In genomic region chr4:117882701-117883691, GRCm38 (mm10) we compare ENCODE assay signal across 8 mouse cellular contexts. TPM values are rescaled to one million over a fixed set of nuclear protein-coding genes. Genes with fewer than 3 reads are reported as not detected.
A peak's percentile ranks its signal among the peaks of the same experiment; 100 is the strongest.
DNase-seq lines count a peak whose midpoint lies in the region; ATAC-seq and TF ChIP-seq lines count a peak whose summit lies in the region.

Gene B4galt2, minus strand, starts transcription at chr4:117883487.

- H3K4me3 ChIP-seq in E14TG2a.4 (replicated peaks; ENCODE audit: low read length): peak within 1 kb of the TSS; percentile 90
- H3K4me3 ChIP-seq in embryonic facial prominence, embryonic 10.5 days: peak within 1 kb of the TSS; percentile 94
- H3K4me3 ChIP-seq in heart, embryonic 10.5 days: peak within 1 kb of the TSS; percentile 81
- peak within 1 kb of the TSS; percentile 78 for H3K4me3 ChIP-seq in kidney, postnatal 0 days (replicated peaks; ENCODE audit: low read depth, low read length)
- H3K4me3 ChIP-seq in liver, embryonic 12.5 days: peak within 1 kb of the TSS; percentile 67

- H3K9me3 ChIP-seq in E14TG2a.4 (ENCODE audit: low read length): no peaks in the 10 kb centered on the region
- H3K9me3 ChIP-seq in embryonic facial prominence, embryonic 10.5 days: no peaks in the 10 kb centered on the region
- no peaks in the 10 kb centered on the region for H3K9me3 ChIP-seq in heart, embryonic 10.5 days
- H3K9me3 ChIP-seq in kidney, postnatal 0 days (replicated peaks; ENCODE audit: low read length): no peaks in the 10 kb centered on the region
- no peaks in the 10 kb centered on the region for H3K9me3 ChIP-seq in liver, embryonic 12.5 days (replicated peaks)

- peak; percentile 9 for ATAC-seq in kidney, postnatal 0 days (replicated peaks; ENCODE audit: low FRiP score, low read depth)
- ATAC-seq in liver, embryonic 12.5 days: 0 out of 2 replicates have a peak, but pooled peaks have one; percentile 2

- peak within 1 kb of the TSS; percentile 95 for H3K27ac ChIP-seq in embryonic facial prominence, embryonic 10.5 days (replicated peaks)
- H3K27ac ChIP-seq in heart, embryonic 10.5 days: peak within 1 kb of the TSS; percentile 94
- no peak within 1 kb of the TSS; the same call in 1 of the 2 replicates for H3K27ac ChIP-seq in kidney, postnatal 0 days
- H3K27ac ChIP-seq in liver, embryonic 12.5 days: no peak within 1 kb of the TSS

- H3K36me3 ChIP-seq in E14TG2a.4 (ENCODE audit: insufficient read depth, low read length): peaks cover 38% of the 10 kb centered on the region
- H3K36me3 ChIP-seq in embryonic facial prominence, embryonic 10.5 days (replicated peaks): peaks cover 56% of the 10 kb centered on the region
- H3K36me3 ChIP-seq in heart, embryonic 10.5 days: peaks cover 50% of the 10 kb centered on the region
- H3K36me3 ChIP-seq in kidney, postnatal 0 days (ENCODE audit: insufficient read depth, low read length): peaks cover 7% of the 10 kb centered on the region; the same call in 1 of the 2 replicates
- peaks cover 26% of the 10 kb centered on the region for H3K36me3 ChIP-seq in liver, embryonic 12.5 days

- peaks cover 58% of the 10 kb centered on the region for H3K4me1 ChIP-seq in E14TG2a.4 (replicated peaks; ENCODE audit: low read depth, low read length)
- H3K4me1 ChIP-seq in embryonic facial prominence, embryonic 10.5 days: peaks cover 65% of the 10 kb centered on the region
- H3K4me1 ChIP-seq in heart, embryonic 10.5 days: peaks cover 48% of the 10 kb centered on the region
- peaks cover 5% of the 10 kb centered on the region; the same call in 1 of the 2 replicates for H3K4me1 ChIP-seq in kidney, postnatal 0 days (replicated peaks; ENCODE audit: insufficient read depth, low read length)
- H3K4me1 ChIP-seq in liver, embryonic 12.5 days: peaks cover 49% of the 10 kb centered on the region

- peak within 1 kb of the TSS; percentile 94 for H3K4me2 ChIP-seq in kidney, postnatal 0 days (ENCODE audit: low read length)
- peak within 1 kb of the TSS; percentile 94 for H3K4me2 ChIP-seq in liver, embryonic 12.5 days

- under 1% methylated on average over 101 of the region's 103 CpGs for WGBS in embryonic facial prominence, embryonic 10.5 days
- under 1% methylated on average over 101 of the region's 103 CpGs for WGBS in heart, embryonic 10.5 days
- under 1% methylated on average over 69 of the region's 103 CpGs for WGBS in kidney, postnatal 0 days
- 3% methylated on average over 62 of the region's 103 CpGs for WGBS in liver, embryonic 12.5 days (ENCODE audit: insufficient replicate concordance)

- TF ChIP-seq CTCF in E14TG2a.4 (conservative IDR thresholded peaks at IDR 0.05; ENCODE audit: low read length): no peak
- TF ChIP-seq CTCF in kidney, postnatal 0 days (IDR thresholded peaks at IDR 0.05; ENCODE audit: low read depth): peak; percentile 31; the same call in 1 of the 2 replicates

- DNase-seq in adrenal gland, adult (ENCODE audit: inconsistent age in 2 of 2, low spot score in 1 of 2): peak; percentile 71 to 87
- DNase-seq in embryonic facial prominence, embryonic 10.5 days (ENCODE audit: low spot score): peak; percentile 82
- peak; percentile 82 for DNase-seq in heart, embryonic 10.5 days (ENCODE audit: low spot score)
- peak; percentile 56 for DNase-seq in kidney, postnatal 0 days (ENCODE audit: low spot score)
- DNase-seq in retina, embryonic 14.5 days (ENCODE audit: low spot score): peak; percentile 64
- DNase-seq in spleen, postnatal 4 days (ENCODE audit: low spot score in 2 of 2): no peak

- peak within 1 kb of the TSS; percentile 83 for H3K9ac ChIP-seq in kidney, postnatal 0 days (ENCODE audit: low read depth, low read length)
- H3K9ac ChIP-seq in liver, embryonic 12.5 days: peak within 1 kb of the TSS; percentile 80

- peaks cover 47% of the 10 kb centered on the region for H3K27me3 ChIP-seq in E14TG2a.4 (ENCODE audit: insufficient read depth, low read length)
- no peaks in the 10 kb centered on the region for H3K27me3 ChIP-seq in embryonic facial prominence, embryonic 10.5 days (replicated peaks; ENCODE audit: low read depth, poor library complexity, severe bottlenecking)
- no peaks in the 10 kb centered on the region for H3K27me3 ChIP-seq in heart, embryonic 10.5 days (ENCODE audit: insufficient read depth, poor library complexity, severe bottlenecking)
- H3K27me3 ChIP-seq in kidney, postnatal 0 days (ENCODE audit: insufficient read depth, low read length): no peaks in the 10 kb centered on the region
- H3K27me3 ChIP-seq in liver, embryonic 12.5 days (replicated peaks): peaks cover 33% of the 10 kb centered on the region

RNA-seq across cellular contexts. Expression of gene B4galt2, which starts in this region (rescaled TPM):
- 24.7 and 27.2 TPM in 2 replicates for polyA plus RNA-seq in embryonic facial prominence, embryonic 10.5 days (2016; fragmentation: Nextera tagmentation; extraction: Ambion mirVana)
- polyA plus RNA-seq in heart, embryonic 10.5 days (2016; fragmentation: Nextera tagmentation; extraction: Ambion mirVana): 14.2 and 17.7 TPM in 2 replicates
- 17.1 and 18.2 TPM in 2 replicates for polyA plus RNA-seq in kidney, postnatal 0 days (2015; fragmentation: Nextera tagmentation; extraction: Ambion mirVana)
- 5.2 and 5.7 TPM in 2 replicates for polyA plus RNA-seq in liver, embryonic 12.5 days (2016; fragmentation: Nextera tagmentation; extraction: Ambion mirVana)

Comparison
In these comparisons a context has a peak if more than half of its experiments do, and no peak if none do; other contexts are left out.
1. DNase-seq: peak in adrenal gland, adult (2 of 2), embryonic facial prominence, embryonic 10.5 days (single experiment), heart, embryonic 10.5 days (single experiment), kidney, postnatal 0 days (single experiment) and retina, embryonic 14.5 days (single experiment); none in spleen, postnatal 4 days (0 of 2).
2. H3K27ac ChIP-seq: peak in embryonic facial prominence, embryonic 10.5 days (single experiment) and heart, embryonic 10.5 days (single experiment); none in kidney, postnatal 0 days (single experiment) and liver, embryonic 12.5 days (single experiment).
3. Peak in every context shown above with its lines, with median percentiles within 50 percentile points of each other: H3K4me3 ChIP-seq.